Mouse (Mus musculus): Measurements from ENCODE around the gene Mprip. TPM values are rescaled to one million over a fixed set of nuclear protein-coding genes. Genes with fewer than 3 reads are reported as not detected.
A peak's percentile ranks its signal among the peaks of the same experiment; 100 is the strongest.
"Not testable (repeated sequence)": the region's sequence is repeated elsewhere in the genome, so short reads cannot be mapped to it uniquely, and the experiment has no call there.

Mprip gene
- polyA plus RNA-seq, 1 experiment from 2014 or later: 111 TPM

- peaks cover 22% of the 10 kb centered on the region for H3K4me1 ChIP-seq
- peak overlapping the region; percentile 79 for H3K27ac ChIP-seq
- no peaks in the 10 kb centered on the region for H3K9me3 ChIP-seq
- no peaks in the 10 kb centered on the region for H3K27me3 ChIP-seq
- no peak overlapping the region for H3K9ac ChIP-seq
- ATAC-seq (ENCODE audit: borderline replicate concordance, extremely low read depth, low FRiP score, low TSS enrichment): no peak
- no peaks in the 10 kb centered on the region for H3K36me3 ChIP-seq
- H3K4me2 ChIP-seq: peak overlapping the region; percentile 15; the same call in 1 of the 2 replicates
- H3K4me3 ChIP-seq: no peak overlapping the region
- 38% methylated on average over 7 of the region's 7 CpGs for WGBS
These were observed 5.1 kb upstream of the Mprip start for GRCm38 (mm10) chr11:59656016-59656415.

GRCm38 (mm10) chr11:59661601-59662248 is 620 bp downstream of the Mprip start:
- Histone ChIP-seq H3K4me3 (peak overlapping the region; percentile 85), H3K9ac (peak overlapping the region; percentile 81), H3K36me3 (no peaks in the 10 kb centered on the region), H3K27me3 (no peaks in the 10 kb centered on the region), H3K4me1 (peaks cover 47% of the 10 kb centered on the region), H3K9me3 (no peaks in the 10 kb centered on the region), H3K4me2 (peak overlapping the region; percentile 75), H3K27ac (peak overlapping the region; percentile 97)
- WGBS: 3% methylated on average over 28 of the region's 28 CpGs
- no peak for ATAC-seq (ENCODE audit: borderline replicate concordance, extremely low read depth, low FRiP score, low TSS enrichment)

- peak overlapping the region; percentile 97 for H3K27ac ChIP-seq
- H3K9me3 ChIP-seq: no peaks in the 10 kb centered on the region
- 1% methylated on average over 64 of the region's 82 CpGs for WGBS
- no peaks in the 10 kb centered on the region for H3K27me3 ChIP-seq
- H3K4me2 ChIP-seq: peak overlapping the region; percentile 79
- ATAC-seq (ENCODE audit: borderline replicate concordance, extremely low read depth, low FRiP score, low TSS enrichment): peak; percentile 97
- H3K9ac ChIP-seq: peak overlapping the region; percentile 81
- no peaks in the 10 kb centered on the region for H3K36me3 ChIP-seq
- H3K4me3 ChIP-seq: peak overlapping the region; percentile 85
- H3K4me1 ChIP-seq: peaks cover 47% of the 10 kb centered on the region
These were observed 1.2 kb downstream of the Mprip start for GRCm38 (mm10) chr11:59662249-59662788.

GRCm38 (mm10) chr11:59662877-59663775 is 2.0 kb downstream of the Mprip start:
- H3K36me3 ChIP-seq: no peaks in the 10 kb centered on the region
- H3K4me3 ChIP-seq: peak overlapping the region; percentile 85
- 2% methylated on average over 30 of the region's 30 CpGs for WGBS
- H3K27me3 ChIP-seq: no peaks in the 10 kb centered on the region
- H3K4me2 ChIP-seq: peak overlapping the region; percentile 79
- peaks cover 51% of the 10 kb centered on the region for H3K4me1 ChIP-seq
- peak overlapping the region; percentile 97 for H3K27ac ChIP-seq
- H3K9ac ChIP-seq: peak overlapping the region; percentile 81
- ATAC-seq (ENCODE audit: borderline replicate concordance, extremely low read depth, low FRiP score, low TSS enrichment): no peak
- H3K9me3 ChIP-seq: no peaks in the 10 kb centered on the region

- H3K36me3 ChIP-seq: no peaks in the 10 kb centered on the region
- WGBS: 7% methylated on average over 3 of the region's 3 CpGs
These were observed 2.7 kb downstream of the Mprip start for GRCm38 (mm10) chr11:59663776-59664320.

GRCm38 (mm10) chr11:59664818-59665217 is 3.7 kb downstream of the Mprip start:
- H3K9ac ChIP-seq: no peak overlapping the region; the same call in 1 of the 2 replicates
- peak; percentile 49 for ATAC-seq (ENCODE audit: borderline replicate concordance, extremely low read depth, low FRiP score, low TSS enrichment)
- WGBS: 2% methylated on average over 3 of the region's 3 CpGs

More at GRCm38 (mm10) chr11:59663776-59664320, 2.7 kb downstream of the Mprip start:
- no peak for ATAC-seq (ENCODE audit: borderline replicate concordance, extremely low read depth, low FRiP score, low TSS enrichment)
- Histone ChIP-seq H3K9me3 (no peaks in the 10 kb centered on the region), H3K27ac (peak overlapping the region; percentile 97), H3K4me3 (peak overlapping the region; percentile 85), H3K4me1 (peaks cover 50% of the 10 kb centered on the region), H3K4me2 (peak overlapping the region; percentile 79), H3K9ac (peak overlapping the region; percentile 81), H3K27me3 (no peaks in the 10 kb centered on the region)

GRCm38 (mm10) chr11:59671049-59671693 is 10.1 kb downstream of the Mprip start:
- no peaks in the 10 kb centered on the region for H3K36me3 ChIP-seq
- no peaks in the 10 kb centered on the region for H3K9me3 ChIP-seq
- no peak overlapping the region for H3K27ac ChIP-seq
- WGBS: 54% methylated on average over 4 of the region's 4 CpGs
- no peaks in the 10 kb centered on the region for H3K27me3 ChIP-seq
- peaks cover 35% of the 10 kb centered on the region for H3K4me1 ChIP-seq
- no peak for ATAC-seq (ENCODE audit: borderline replicate concordance, extremely low read depth, low FRiP score, low TSS enrichment)
- no peak overlapping the region for H3K4me3 ChIP-seq
- H3K4me2 ChIP-seq: no peak overlapping the region
- no peak overlapping the region for H3K9ac ChIP-seq

More at GRCm38 (mm10) chr11:59664818-59665217, 3.7 kb downstream of the Mprip start:
- peak overlapping the region; percentile 79 for H3K4me2 ChIP-seq
- H3K4me1 ChIP-seq: peaks cover 50% of the 10 kb centered on the region
- peak overlapping the region; percentile 85 for H3K4me3 ChIP-seq
- H3K9me3 ChIP-seq: no peaks in the 10 kb centered on the region
- H3K27ac ChIP-seq: peak overlapping the region; percentile 97
- no peaks in the 10 kb centered on the region for H3K36me3 ChIP-seq
- no peaks in the 10 kb centered on the region for H3K27me3 ChIP-seq

- Histone ChIP-seq H3K27ac (no peak overlapping the region), H3K4me2 (no peak overlapping the region), H3K27me3 (no peaks in the 10 kb centered on the region), H3K4me1 (peaks cover 22% of the 10 kb centered on the region; the same call in 1 of the 2 replicates), H3K9ac (no peak overlapping the region), H3K36me3 (no peaks in the 10 kb centered on the region), H3K4me3 (no peak overlapping the region), H3K9me3 (no peaks in the 10 kb centered on the region)
- WGBS: 89% methylated on average over 3 of the region's 3 CpGs
- no peak for ATAC-seq (ENCODE audit: borderline replicate concordance, extremely low read depth, low FRiP score, low TSS enrichment)
These were observed 12.9 kb downstream of the Mprip start for GRCm38 (mm10) chr11:59674013-59674412.

- not testable (repeated sequence) for H3K4me2 ChIP-seq; ATAC-seq (ENCODE audit: borderline replicate concordance, extremely low read depth, low FRiP score, low TSS enrichment); H3K9ac ChIP-seq; H3K27me3 ChIP-seq; H3K36me3 ChIP-seq; H3K4me3 ChIP-seq; H3K27ac ChIP-seq; H3K9me3 ChIP-seq
- peaks cover 22% of the 10 kb centered on the region; the same call in 1 of the 2 replicates for H3K4me1 ChIP-seq
- 95% methylated on average over 8 of the region's 8 CpGs for WGBS
These were observed 13.6 kb downstream of the Mprip start for GRCm38 (mm10) chr11:59674746-59675145.

- no peak for ATAC-seq (ENCODE audit: borderline replicate concordance, extremely low read depth, low FRiP score, low TSS enrichment)
- Histone ChIP-seq H3K4me3 (no peak overlapping the region), H3K4me1 (0 out of 2 replicates have a peak, but pooled peaks cover 6% of the 10 kb centered on the region), H3K4me2 (no peak overlapping the region), H3K36me3 (no peaks in the 10 kb centered on the region), H3K27ac (no peak overlapping the region), H3K9ac (no peak overlapping the region), H3K9me3 (no peaks in the 10 kb centered on the region), H3K27me3 (no peaks in the 10 kb centered on the region)
- 74% methylated on average over 2 of the region's 2 CpGs for WGBS
These were observed 16.7 kb downstream of the Mprip start for GRCm38 (mm10) chr11:59677767-59678166.

- no peak for ATAC-seq (ENCODE audit: borderline replicate concordance, extremely low read depth, low FRiP score, low TSS enrichment)
These were observed 17.6 kb downstream of the Mprip start for GRCm38 (mm10) chr11:59678693-59679092.

More at GRCm38 (mm10) chr11:59678693-59679092, 17.6 kb downstream of the Mprip start:
- H3K4me2 ChIP-seq: no peak overlapping the region
- 88% methylated on average over 2 of the region's 2 CpGs for WGBS
- H3K27me3 ChIP-seq: no peaks in the 10 kb centered on the region
- H3K4me3 ChIP-seq: no peak overlapping the region
- H3K4me1 ChIP-seq: no peaks in the 10 kb centered on the region
- H3K9ac ChIP-seq: no peak overlapping the region
- no peaks in the 10 kb centered on the region for H3K9me3 ChIP-seq
- no peak overlapping the region for H3K27ac ChIP-seq
- no peaks in the 10 kb centered on the region for H3K36me3 ChIP-seq

Data from lung, embryonic 15.5 days (tissue).